In the genomic region with DNA sequence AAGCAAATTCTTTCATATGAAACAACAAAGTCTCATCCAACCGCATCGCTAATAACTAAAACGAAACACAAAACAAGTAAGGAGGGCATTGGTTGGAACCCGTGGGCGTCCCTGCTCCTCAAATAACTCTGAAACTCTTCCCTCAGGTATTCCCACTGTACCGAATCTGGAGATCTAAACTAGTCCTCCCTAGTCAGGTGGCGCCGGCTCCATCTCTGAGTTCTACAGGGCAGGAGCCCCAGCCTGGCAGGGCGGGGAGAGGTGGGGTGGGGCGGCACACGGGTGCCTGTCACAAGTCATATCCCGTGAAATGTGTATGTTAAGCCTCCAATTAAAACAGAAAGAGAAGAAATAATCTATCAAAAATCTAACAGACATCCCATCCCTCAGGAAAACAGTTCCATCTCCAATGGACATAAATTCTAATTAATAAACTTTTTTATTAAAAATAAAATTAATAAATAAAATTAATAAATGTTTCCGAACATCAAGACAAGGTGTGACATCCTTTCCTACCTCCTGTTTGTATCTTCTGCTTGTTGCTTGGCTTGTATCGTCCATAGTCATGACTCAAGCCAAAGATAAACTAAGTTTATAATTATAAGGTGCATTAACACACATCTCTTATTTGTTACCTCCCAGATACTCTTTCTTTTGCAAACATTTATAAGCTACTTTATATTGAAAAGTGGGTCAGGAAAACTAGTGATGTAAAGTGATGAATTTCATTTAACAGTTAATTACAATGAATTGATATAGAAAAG, we compare ENCODE assay signal across 8 mouse cellular contexts. TPM values are rescaled to one million over a fixed set of nuclear protein-coding genes. Genes with fewer than 3 reads are reported as not detected.
DNase-seq lines count a peak whose midpoint lies in the region; ATAC-seq and TF ChIP-seq lines count a peak whose summit lies in the region.

No protein-coding gene starts in this region.

- H3K79me2 ChIP-seq in C2C12 (ENCODE audit: control insufficient read depth, insufficient read depth), result no peaks in the 10 kb centered on the region

- no peaks in the 10 kb centered on the region for H3K79me3 ChIP-seq in C2C12 (ENCODE audit: low read depth)

- peak overlapping the region; percentile 23; the same call in 1 of the 2 replicates for H3K9ac ChIP-seq in embryonic facial prominence, embryonic 15.5 days
- peak overlapping the region; percentile 77 for H3K9ac ChIP-seq in heart, embryonic 13.5 days
- H3K9ac ChIP-seq in kidney, postnatal 0 days (ENCODE audit: low read depth, low read length), result peak overlapping the region; percentile 68

- no peaks in the 10 kb centered on the region for H3K36me3 ChIP-seq in C2C12 (ENCODE audit: control insufficient read depth, insufficient read depth)
- no peaks in the 10 kb centered on the region for H3K36me3 ChIP-seq in E14TG2a.4 (ENCODE audit: insufficient read depth, low read length)
- H3K36me3 ChIP-seq in embryonic facial prominence, embryonic 15.5 days, result no peaks in the 10 kb centered on the region
- no peaks in the 10 kb centered on the region for H3K36me3 ChIP-seq in heart, embryonic 13.5 days
- H3K36me3 ChIP-seq in kidney, postnatal 0 days (ENCODE audit: insufficient read depth, low read length), result no peaks in the 10 kb centered on the region

- peak overlapping the region; percentile 55 for H3ac ChIP-seq in C2C12 (ENCODE audit: control insufficient read depth, insufficient read length, low read depth)

- H3K27me3 ChIP-seq in C2C12 (ENCODE audit: control insufficient read depth, insufficient read depth, insufficient read length), result no peaks in the 10 kb centered on the region
- no peaks in the 10 kb centered on the region for H3K27me3 ChIP-seq in E14TG2a.4 (ENCODE audit: insufficient read depth, low read length)
- H3K27me3 ChIP-seq in embryonic facial prominence, embryonic 15.5 days, result no peaks in the 10 kb centered on the region
- H3K27me3 ChIP-seq in heart, embryonic 13.5 days (replicated peaks), result no peaks in the 10 kb centered on the region
- H3K27me3 ChIP-seq in kidney, postnatal 0 days (ENCODE audit: insufficient read depth, low read length), result no peaks in the 10 kb centered on the region

- peak overlapping the region; percentile 58 for H3K4me2 ChIP-seq in embryonic facial prominence, embryonic 15.5 days (replicated peaks)
- peak overlapping the region; percentile 73 for H3K4me2 ChIP-seq in heart, embryonic 13.5 days
- H3K4me2 ChIP-seq in kidney, postnatal 0 days (ENCODE audit: low read length), result peak overlapping the region; percentile 71

- H3K4me3 ChIP-seq in C2C12 (ENCODE audit: insufficient read depth, poor library complexity, severe bottlenecking), result peak overlapping the region; percentile 34
- H3K4me3 ChIP-seq in E14TG2a.4 (replicated peaks; ENCODE audit: low read length), result peak overlapping the region; percentile 51
- H3K4me3 ChIP-seq in embryonic facial prominence, embryonic 15.5 days (replicated peaks), result peak overlapping the region; percentile 57
- peak overlapping the region; percentile 71 for H3K4me3 ChIP-seq in heart, embryonic 13.5 days
- peak overlapping the region; percentile 62 for H3K4me3 ChIP-seq in kidney, postnatal 0 days (replicated peaks; ENCODE audit: low read depth, low read length)

- no peak for TF ChIP-seq CTCF in C2C12 (IDR thresholded peaks at IDR 0.05; ENCODE audit: control insufficient read depth, insufficient read depth, insufficient read length)
- no peak for TF ChIP-seq CTCF in E14TG2a.4 (conservative IDR thresholded peaks at IDR 0.05; ENCODE audit: low read length)
- TF ChIP-seq CTCF in kidney, postnatal 0 days (IDR thresholded peaks at IDR 0.05; ENCODE audit: low read depth), result no peak

- no peaks in the 10 kb centered on the region for H3K9me3 ChIP-seq in E14TG2a.4 (ENCODE audit: low read length)
- H3K9me3 ChIP-seq in embryonic facial prominence, embryonic 15.5 days (replicated peaks), result no peaks in the 10 kb centered on the region
- no peaks in the 10 kb centered on the region for H3K9me3 ChIP-seq in heart, embryonic 13.5 days
- no peaks in the 10 kb centered on the region for H3K9me3 ChIP-seq in kidney, postnatal 0 days (replicated peaks; ENCODE audit: low read length)

- 10% methylated on average over 14 of the region's 14 CpGs for WGBS in embryonic facial prominence, embryonic 15.5 days
- WGBS in heart, embryonic 13.5 days, result 10% methylated on average over 14 of the region's 14 CpGs
- WGBS in kidney, postnatal 0 days, result 10% methylated on average over 14 of the region's 14 CpGs

- peaks cover 39% of the 10 kb centered on the region for H3K4me1 ChIP-seq in E14TG2a.4 (replicated peaks; ENCODE audit: low read depth, low read length)
- H3K4me1 ChIP-seq in embryonic facial prominence, embryonic 15.5 days, result peaks cover 3% of the 10 kb centered on the region; the same call in 1 of the 2 replicates
- H3K4me1 ChIP-seq in heart, embryonic 13.5 days, result peaks cover 4% of the 10 kb centered on the region
- 0 out of 2 replicates have a peak, but pooled peaks cover 9% of the 10 kb centered on the region for H3K4me1 ChIP-seq in kidney, postnatal 0 days (replicated peaks; ENCODE audit: insufficient read depth, low read length)

- peak; percentile 53; the same call in 1 of the 2 replicates for ATAC-seq in embryonic facial prominence, embryonic 15.5 days (ENCODE audit: insufficient number of reproducible peaks, low FRiP score, low TSS enrichment, low read depth)
- ATAC-seq in heart, embryonic 13.5 days (ENCODE audit: extremely low read depth, insufficient number of reproducible peaks, low FRiP score, low TSS enrichment), result no peak
- ATAC-seq in kidney, postnatal 0 days (replicated peaks; ENCODE audit: low FRiP score, low read depth), result peak; percentile 73

- H3K27ac ChIP-seq in embryonic facial prominence, embryonic 15.5 days (replicated peaks), result peak overlapping the region; percentile 58; the same call in 1 of the 2 replicates
- H3K27ac ChIP-seq in heart, embryonic 13.5 days (replicated peaks), result 0 out of 2 replicates have a peak overlapping the region, but pooled peaks have one; percentile 15
- peak overlapping the region; percentile 88 for H3K27ac ChIP-seq in kidney, postnatal 0 days

- DNase-seq in kidney, postnatal 0 days (ENCODE audit: low spot score), result no peak
- peak; percentile 71 for DNase-seq in lung, postnatal 25 days (ENCODE audit: low spot score)
- DNase-seq in spleen, adult 18-20 months, result peak; percentile 66 to 72
- DNase-seq in layer of hippocampus, postnatal 14 days (ENCODE audit: low spot score in 2 of 2), result no peak

TF ChIP-seq in C2C12, 6 proteins besides CTCF, POLR2A, EP300 and RAD21:
- no peak for TF ChIP-seq FOSL1 (IDR thresholded peaks at IDR 0.05; ENCODE audit: insufficient read depth, low read length, poor library complexity, severe bottlenecking)
- TF ChIP-seq MAX (IDR thresholded peaks at IDR 0.05), result no peak
- no peak for TF ChIP-seq MYOG (IDR thresholded peaks at IDR 0.05; ENCODE audit: control insufficient read depth, extremely low read depth, insufficient read length)
- TF ChIP-seq MYOD1 (IDR thresholded peaks at IDR 0.05; ENCODE audit: control insufficient read depth, insufficient read length, low read depth), result no peak
- TF ChIP-seq USF1 (IDR thresholded peaks at IDR 0.05; ENCODE audit: low read depth), result no peak
- no peak for TF ChIP-seq CEBPB (IDR thresholded peaks at IDR 0.05; ENCODE audit: low read depth)

RNA-seq across cellular contexts. Expression of gene Cd69, which starts 36.8 kb away (rescaled TPM):
- polyA plus RNA-seq in C2C12 (2012; fragmentation: generic; extraction: Trizol), result not detected
- polyA plus RNA-seq in embryonic facial prominence, embryonic 15.5 days (2015; fragmentation: Nextera tagmentation; extraction: Ambion mirVana), result 0.25 and 0.41 TPM in 2 replicates
- polyA plus RNA-seq in heart, embryonic 13.5 days (2015; fragmentation: Nextera tagmentation; extraction: Ambion mirVana), result 0.14 TPM in 1 of 2 replicates, not detected in the other
- polyA plus RNA-seq in kidney, postnatal 0 days (2015; fragmentation: Nextera tagmentation; extraction: Ambion mirVana), result not detected in 2 replicates
- not detected for total RNA-seq in layer of hippocampus, postnatal 14 days (2021)

RNA-seq across cellular contexts. Expression of gene Clec2d, which starts 58.0 kb away (rescaled TPM):
- polyA plus RNA-seq in C2C12 (2012; fragmentation: generic; extraction: Trizol), result 8.0 TPM
- polyA plus RNA-seq in embryonic facial prominence, embryonic 15.5 days (2015; fragmentation: Nextera tagmentation; extraction: Ambion mirVana), result 0.46 and 0.80 TPM in 2 replicates
- polyA plus RNA-seq in heart, embryonic 13.5 days (2015; fragmentation: Nextera tagmentation; extraction: Ambion mirVana), result 0.11 and 0.20 TPM in 2 replicates
- polyA plus RNA-seq in kidney, postnatal 0 days (2015; fragmentation: Nextera tagmentation; extraction: Ambion mirVana), result 1.0 and 1.4 TPM in 2 replicates
- total RNA-seq in layer of hippocampus, postnatal 14 days (2021), result 1 to 10 TPM; 6.9 to 7.6 TPM

Comparison
In these comparisons a context has a peak if more than half of its experiments do, and no peak if none do; other contexts are left out.
1. H3K27ac ChIP-seq: peak in every context shown above with its lines; median percentile 88 in kidney, postnatal 0 days; 58 in embryonic facial prominence, embryonic 15.5 days; 15 in heart, embryonic 13.5 days.
2. H3K9ac ChIP-seq: peak in every context shown above with its lines; median percentile 77 in heart, embryonic 13.5 days; 68 in kidney, postnatal 0 days; 23 in embryonic facial prominence, embryonic 15.5 days.
3. DNase-seq: peak in lung, postnatal 25 days (single experiment) and spleen, adult 18-20 months (2 of 2); none in kidney, postnatal 0 days (single experiment) and layer of hippocampus, postnatal 14 days (0 of 2).
4. Peak in every context shown above with its lines, with median percentiles within 50 percentile points of each other: H3K4me3 ChIP-seq and H3K4me2 ChIP-seq.